Mouse (Mus musculus): ENCODE results near the gene Tmem14a. TPM values are rescaled to one million over a fixed set of nuclear protein-coding genes. Genes with fewer than 3 reads are reported as not detected.
A peak's percentile ranks its signal among the peaks of the same experiment; 100 is the strongest.
"Not testable (repeated sequence)": the region's sequence is repeated elsewhere in the genome, so short reads cannot be mapped to it uniquely, and the experiment has no call there.

Gene Tmem14a
- polyA plus RNA-seq (2012; rRNA removed), result 19.3 and 23.9 TPM in 2 replicates

DNA sequence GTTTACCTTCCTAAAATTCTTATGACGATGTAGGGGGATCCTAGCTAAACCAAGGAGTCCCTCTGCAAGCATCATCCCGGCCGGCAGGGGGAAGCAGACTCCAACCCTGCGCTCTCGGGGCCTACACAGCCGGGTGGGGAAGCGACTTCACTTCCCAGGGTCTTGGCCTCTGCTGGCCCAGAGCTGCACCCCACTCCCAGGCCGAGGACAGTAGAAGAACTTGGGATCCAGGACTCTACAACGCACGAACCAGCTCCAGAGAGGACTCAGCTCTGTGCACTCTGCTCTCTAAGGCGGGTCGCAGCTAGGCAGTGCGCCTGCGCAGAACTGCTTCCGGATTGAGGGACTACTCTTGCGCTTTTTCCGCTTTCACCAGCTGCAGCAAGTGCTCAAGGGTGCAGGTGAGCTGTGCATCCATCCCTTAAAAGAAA, at the start of gene Tmem14a:
Tmem14a (plus strand) TSS at position 87 of the 431 bp plus-strand sequence.
- peak; percentile 81 for DNase-seq (ENCODE audit: low spot score)

DNA sequence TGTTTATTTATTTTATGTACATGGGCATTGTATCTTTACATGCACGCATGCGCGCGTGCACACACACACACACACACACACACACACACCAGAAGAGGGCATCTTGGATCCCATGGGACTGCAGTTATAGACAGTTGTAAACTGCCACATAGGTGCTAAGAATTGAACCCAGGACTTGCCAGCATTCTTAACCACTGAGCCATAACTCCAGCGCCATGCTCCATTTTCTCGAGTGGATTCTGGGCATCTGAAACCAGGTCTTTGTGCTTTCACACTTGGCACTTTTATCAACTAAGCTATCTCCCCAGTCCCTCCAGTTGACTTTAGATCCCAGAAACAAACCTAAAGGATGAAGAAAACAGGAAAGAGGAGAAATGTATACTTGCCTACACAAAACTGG, 33.2 kb upstream of the Tmem14a start:
- no peak for DNase-seq (ENCODE audit: low spot score)

DNA sequence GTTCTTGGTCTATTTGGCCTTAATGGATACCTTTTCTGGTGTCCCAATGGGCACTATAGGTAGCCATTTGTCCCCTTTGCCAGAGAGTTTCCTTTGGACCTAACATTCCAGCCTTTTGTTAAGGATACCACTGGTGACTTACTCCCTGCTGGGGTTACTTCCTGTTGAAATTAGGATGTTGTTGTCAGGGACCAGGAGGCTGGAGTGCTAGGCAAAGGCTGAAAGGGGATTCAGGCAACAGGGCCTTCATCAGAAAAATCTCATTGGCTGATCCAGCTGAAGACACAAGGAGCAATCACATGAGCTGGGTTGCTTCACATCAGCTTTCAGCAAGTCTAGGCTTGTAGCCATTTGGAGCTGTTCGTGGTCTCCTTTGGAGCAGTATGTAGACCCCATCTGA, 12.1 kb upstream of the Tmem14a start:
- DNase-seq (ENCODE audit: low spot score), result no peak

DNA sequence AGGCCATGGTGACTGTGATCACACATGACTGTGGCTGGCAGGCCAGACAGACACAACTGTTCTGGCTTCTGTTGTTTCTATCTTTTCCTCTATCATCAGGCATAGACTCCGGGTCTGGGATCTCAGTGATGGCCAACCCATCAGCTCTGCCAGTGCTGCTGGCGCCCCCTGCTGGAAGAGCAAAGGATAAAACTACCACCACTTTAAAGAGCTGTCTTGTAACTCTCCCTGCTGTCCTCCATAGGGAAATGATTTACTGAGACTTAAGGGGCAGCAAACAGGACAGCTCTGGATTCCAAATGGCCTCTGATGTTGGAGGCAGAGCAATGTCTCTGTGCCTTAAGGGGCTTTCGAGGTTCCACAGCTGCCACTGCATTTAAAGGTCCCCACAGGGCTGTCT, 4.8 kb upstream of the Tmem14a start:
- DNase-seq (ENCODE audit: low spot score), result not testable (repeated sequence)

DNA sequence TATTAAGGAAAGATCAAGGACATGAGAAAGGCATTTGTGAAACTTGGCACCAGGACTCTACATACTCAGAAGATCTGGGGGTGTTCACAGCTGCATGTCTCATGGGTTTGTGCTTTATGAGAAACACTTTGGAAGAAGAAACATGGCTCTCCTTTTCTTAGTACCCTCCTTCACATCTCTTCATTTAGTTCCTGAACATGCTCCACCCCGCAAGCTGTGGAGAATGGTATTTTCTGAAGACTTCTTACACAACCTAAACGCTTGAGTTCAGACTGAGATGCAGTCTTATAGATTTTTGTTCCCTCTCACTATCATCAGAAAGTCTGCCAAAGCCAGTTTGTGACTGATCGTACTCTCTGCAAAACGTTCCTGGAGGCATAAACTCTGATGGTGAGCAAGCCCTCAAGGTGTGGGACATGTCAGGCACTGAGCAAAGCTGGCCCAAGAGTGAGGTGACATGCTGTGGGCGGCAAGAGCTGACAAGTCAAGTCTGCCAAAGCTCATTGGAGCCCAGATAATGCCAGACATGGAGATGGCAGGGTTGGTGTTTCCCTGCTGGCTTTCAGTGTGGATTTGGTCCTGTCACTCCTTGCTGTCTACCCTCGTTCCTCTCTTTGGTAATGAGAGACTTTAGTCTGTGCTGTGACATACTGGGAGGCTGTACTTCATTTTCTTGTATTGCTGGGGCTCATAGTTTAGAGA, 4.2 kb upstream of the Tmem14a start:
- not testable (repeated sequence) for DNase-seq (ENCODE audit: low spot score)

DNA sequence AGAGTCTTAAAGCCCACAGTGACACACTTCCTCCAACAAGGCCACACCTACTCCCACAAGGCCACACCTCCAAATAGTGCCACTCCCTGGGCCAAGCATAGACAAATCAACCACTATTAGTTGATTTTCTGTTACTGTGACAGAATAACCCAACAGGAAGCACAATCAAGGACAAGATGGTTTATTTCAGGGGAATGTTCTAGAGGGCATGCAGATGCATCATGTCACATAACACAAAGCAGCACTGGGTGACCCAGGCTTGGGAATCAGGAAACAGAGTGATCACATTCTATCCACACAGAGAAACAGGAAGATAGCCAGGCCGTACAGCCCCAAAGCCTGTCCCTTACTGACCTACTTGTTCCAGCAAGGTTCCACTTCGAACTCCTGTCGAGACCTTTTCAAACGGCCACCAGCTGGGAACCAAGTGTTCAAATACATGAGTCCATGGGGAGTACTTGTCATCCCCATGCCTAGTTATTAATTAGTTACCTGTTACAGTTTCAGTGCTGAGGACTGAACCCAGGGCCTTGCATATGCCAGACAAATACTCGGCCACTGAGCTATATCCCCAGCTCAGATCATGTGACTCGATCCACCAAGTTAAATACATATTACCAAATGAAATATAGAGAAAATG, 9.5 kb downstream of the Tmem14a start:
- no peak for DNase-seq (ENCODE audit: low spot score)

DNA sequence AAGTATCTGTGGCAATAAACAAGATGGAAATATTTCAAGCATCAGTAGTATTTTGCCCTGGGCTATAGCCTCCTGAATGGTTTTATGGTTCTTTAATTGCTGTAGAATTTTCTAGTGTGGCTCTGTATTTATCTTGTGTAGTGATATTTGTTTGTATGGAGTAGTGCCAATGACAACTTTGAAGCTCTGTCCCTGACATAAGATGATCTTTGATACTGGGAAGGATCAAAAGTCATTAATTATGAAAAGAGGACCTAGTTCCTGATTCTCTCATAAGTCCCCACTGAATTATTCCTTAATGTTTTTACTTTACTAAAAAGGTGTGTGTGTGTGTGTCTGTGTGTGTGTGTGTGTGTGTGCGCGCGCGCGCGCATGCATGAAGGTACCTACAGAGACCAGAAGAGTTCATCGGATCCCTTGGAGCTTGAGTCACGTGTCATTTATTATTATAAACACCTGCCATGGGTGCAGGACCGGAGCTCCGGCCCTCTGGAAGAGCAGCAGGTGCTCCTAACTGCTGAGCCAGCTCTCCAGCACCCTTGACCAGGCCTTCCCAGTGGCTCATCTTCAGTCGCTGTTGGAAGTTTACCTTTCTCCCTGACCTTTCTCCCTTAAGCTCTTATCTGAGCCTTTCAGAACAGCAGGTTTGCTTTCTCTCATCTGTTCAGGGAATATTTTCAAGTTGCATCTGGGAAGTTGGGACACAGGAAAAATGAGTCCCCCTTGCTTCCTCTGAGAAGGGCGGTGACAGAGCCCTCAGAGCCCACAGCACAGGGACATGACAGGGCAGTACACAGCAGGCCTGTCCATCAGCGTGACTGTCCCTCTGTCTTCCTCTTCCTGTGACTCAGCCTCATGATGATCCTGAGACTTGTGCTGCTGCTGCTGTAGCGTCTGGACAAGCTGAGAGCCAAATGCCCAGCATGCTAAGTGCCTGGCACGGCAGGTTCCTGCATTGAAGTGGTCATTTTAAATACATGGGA, 10.7 kb downstream of the Tmem14a start:
- DNase-seq (ENCODE audit: low spot score), result not testable (repeated sequence)

DNA sequence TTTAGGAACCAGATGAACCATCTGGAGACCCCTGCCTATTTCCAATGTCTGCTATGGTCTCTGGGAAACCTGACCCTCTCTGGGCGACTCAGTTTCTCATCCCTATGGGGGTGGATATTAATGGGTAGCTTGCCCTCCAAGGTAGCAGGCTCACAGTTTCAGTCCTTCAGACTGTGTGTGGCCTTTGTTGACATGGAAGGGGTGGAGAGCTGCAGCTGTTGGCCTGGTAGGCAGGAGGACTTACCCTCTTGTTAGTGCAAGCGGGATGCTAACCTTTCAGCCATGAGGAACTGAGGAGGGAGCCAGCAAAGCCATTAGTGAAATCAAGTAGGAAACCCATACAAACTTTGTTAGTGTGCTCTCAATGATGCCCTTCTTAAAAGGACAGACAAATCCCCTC, 12.0 kb downstream of the Tmem14a start:
- no peak for DNase-seq (ENCODE audit: low spot score)

DNA sequence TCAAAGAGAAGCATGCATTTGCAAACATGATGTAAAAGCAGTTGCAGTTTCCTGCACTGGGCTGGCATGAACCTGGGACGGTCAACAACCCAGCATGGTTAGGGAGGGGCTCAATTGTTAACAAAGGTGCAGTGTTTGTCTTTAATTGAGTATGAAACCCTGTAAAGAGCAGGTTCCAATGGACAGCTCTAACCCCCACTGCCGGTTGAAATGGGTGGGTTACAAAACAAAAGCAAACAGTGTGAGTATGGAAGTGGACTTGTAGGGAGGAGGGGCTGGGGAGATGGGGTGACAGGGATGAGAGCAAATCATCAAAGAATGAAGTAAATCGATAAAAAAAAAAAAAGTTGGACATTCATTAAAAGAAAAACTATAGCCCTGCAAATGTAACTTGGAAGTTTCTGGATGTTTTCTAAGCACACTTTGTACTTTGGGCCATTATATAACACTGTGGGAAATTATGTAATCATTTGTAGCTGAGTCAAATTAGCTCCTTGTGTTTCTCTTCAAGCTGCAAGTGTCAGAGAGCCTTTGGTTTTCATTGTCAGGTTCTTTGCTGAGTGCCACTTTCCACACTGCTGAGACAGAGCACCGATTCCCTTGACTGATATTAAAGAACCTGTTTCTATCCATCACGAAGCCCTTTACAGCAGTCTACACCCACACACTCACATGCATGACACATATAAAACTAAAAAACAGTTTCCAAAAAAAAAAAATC, 13.5 kb downstream of the Tmem14a start:
- DNase-seq (ENCODE audit: low spot score), result no peak

DNA sequence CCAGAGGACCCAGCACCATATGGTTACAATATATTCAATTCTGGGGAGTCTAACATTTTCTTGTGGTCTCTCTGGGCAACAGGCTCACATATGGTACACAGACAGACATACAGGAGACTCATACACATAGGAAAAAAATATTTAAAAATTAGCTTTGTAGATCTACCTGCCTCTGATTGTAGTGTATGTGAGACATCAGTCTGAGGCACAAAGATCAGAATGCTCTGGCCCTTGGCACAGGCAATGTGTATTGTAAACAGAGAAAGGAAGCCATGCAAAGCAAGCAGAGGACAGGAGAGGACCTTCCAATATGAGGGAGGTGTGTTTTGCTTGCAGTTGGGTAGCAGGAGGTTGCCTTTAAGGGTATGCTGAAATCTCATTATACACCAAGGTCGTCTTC, 14.1 kb downstream of the Tmem14a start:
- DNase-seq (ENCODE audit: low spot score), result no peak

DNA sequence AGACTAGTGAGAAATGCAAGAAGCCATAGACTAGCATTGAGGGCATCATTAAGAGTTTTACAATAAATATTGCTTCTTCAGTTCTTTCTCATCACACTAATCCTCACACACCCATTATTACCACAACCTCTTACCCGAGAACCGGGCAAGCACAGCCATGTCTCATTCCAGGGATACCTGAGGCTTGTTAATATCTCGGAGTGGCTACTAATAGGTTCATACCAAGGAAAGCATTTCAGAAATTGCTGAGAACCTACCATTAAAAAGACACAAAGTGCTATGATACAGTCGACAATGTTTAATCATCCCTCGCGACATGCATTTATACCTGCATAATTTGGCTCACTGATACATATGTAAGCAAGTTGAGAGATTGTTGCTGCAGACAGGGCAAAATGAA, 17.0 kb downstream of the Tmem14a start:
- DNase-seq (ENCODE audit: low spot score), result no peak

DNA sequence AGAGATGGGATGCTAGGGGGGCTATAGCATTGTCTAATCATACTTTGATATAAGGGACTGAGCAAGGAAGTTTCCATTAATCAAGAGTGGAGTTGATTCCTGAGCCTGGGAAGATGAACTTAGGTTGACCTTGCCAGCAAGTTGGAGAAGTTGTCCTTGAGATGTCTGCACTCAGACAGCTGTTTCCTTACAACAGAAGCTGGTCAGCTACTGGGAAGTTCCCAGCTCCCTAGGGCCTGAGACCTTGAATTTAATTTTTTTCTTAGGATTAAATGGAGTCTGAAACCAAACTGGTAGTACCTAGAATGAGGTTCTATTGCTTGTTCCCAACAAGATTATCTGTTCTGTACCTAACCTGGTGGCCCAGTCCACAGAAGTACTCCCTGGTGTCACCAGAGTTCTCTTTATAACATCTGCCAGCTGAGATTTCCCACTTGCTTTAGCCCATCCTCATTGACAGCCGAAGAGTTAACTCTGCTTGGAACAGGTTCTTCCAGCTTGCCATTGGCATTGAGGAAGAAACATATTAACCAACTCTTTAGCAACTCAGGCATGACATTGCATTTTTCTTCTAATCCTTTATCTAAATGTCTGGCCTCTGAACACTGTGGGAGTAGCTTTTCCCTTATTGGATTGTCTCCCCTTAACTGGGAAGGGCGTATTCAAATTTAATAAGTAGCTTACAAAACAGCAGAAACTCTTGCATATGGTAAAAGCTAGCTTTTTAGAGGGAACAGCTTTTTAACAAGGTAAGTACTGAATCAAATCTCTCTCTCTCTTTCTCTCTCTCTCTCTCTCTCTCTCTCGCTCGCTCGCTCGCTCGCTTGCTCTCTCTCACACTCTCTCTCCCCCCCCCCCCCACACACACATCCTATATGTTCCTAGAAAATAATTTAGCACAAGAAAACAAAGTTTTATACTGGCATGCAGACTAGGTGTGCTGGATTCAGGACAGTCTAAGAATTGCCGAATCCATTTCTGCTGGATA, 21.8 kb downstream of the Tmem14a start, which contains the start of gene Gsta3:
Gsta3 (plus strand) TSS at position 679 of the 988 bp plus-strand sequence.
- DNase-seq (ENCODE audit: low spot score), result no peak

DNA sequence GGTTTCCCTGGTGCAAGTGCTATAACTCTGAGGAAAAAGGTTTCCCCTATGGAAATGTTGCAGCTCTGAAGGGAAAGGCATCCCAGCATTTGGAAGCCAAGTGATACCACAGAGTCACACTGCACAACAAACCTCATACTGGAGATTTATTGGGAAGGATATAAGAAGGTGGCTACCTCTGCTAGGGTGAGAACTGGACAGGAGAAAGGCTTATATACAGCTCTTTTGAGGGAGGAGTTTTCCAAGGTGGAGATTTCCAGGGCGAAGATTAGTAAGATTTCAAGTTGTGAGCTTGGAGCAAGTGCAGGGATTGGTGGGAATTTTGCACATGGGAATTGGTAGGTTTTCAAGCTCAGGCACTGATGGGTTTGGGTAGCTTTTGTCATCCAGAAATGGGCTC, 22.7 kb downstream of the Tmem14a start:
- no peak for DNase-seq (ENCODE audit: low spot score)

DNA sequence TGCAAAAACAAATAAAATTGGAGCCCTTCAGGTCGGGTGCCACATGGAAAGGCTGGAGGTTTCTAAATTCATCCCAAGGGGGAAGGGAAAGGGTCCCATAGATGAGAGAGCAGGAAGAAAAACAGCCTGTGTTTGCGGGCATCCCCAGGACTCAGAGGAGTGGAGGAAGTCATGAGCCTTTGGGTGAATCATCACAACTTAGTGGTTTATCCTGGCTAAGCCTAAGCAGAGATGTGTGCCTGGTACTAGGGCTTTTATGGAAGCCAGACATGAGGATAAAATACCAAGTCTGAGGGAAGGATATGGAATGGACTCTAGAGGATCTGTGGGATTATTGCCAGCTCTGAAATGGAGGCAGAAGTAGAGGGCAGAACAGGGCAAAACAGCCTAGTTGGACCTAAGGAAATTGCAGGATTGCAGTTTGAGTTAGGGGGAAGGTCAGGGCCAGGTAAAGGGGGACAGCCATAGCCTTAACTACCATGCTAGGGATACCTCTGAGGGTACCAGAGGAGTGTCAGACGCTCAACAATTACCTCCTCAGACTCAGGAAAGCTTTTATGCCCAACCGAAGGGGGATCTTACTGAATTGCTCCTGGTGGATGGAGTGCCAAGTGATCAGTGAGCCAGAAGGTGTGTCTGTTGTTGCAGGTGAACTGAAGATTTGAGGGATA, 26.1 kb downstream of the Tmem14a start:
- no peak for DNase-seq (ENCODE audit: low spot score)

DNA sequence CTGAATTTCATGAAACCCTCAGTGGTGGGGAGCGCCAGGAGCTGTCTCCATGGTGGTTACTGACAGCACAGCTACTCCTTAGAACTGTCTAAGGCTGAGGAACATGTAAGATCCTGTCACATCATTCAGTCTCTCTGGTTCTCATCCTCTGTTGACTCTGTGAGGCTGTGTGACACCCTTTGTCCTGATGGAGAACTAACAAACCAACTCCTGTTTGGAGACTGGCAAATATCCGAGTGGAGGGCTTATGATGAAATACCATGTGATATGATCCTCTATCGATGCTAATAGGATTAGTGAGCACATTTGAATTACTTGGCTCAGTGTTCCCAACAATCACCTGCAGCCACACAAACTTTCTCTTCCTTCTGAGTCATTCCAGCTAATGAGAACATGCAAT, 27.8 kb downstream of the Tmem14a start:
- no peak for DNase-seq (ENCODE audit: low spot score)

DNA sequence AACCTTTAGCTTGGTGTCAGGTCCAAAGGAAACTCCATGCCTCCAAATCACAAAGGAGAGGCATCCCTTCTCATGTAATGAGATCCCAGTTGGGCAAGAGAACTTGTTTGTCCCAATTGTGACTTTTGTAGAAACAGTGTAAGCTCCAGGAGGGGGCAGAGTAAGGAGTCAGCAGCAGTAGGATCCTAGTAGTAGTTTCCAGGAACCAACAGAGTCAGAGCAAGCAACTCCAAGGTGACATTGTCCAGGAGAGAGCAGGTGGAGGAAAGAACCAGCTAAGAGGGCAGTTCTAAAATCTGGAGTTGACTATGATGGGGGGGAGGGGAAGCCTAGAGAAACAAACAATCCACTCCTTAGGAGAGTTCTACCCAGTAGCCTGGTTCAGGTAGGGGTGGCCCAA, 29.5 kb downstream of the Tmem14a start:
- DNase-seq (ENCODE audit: low spot score), result no peak

DNA sequence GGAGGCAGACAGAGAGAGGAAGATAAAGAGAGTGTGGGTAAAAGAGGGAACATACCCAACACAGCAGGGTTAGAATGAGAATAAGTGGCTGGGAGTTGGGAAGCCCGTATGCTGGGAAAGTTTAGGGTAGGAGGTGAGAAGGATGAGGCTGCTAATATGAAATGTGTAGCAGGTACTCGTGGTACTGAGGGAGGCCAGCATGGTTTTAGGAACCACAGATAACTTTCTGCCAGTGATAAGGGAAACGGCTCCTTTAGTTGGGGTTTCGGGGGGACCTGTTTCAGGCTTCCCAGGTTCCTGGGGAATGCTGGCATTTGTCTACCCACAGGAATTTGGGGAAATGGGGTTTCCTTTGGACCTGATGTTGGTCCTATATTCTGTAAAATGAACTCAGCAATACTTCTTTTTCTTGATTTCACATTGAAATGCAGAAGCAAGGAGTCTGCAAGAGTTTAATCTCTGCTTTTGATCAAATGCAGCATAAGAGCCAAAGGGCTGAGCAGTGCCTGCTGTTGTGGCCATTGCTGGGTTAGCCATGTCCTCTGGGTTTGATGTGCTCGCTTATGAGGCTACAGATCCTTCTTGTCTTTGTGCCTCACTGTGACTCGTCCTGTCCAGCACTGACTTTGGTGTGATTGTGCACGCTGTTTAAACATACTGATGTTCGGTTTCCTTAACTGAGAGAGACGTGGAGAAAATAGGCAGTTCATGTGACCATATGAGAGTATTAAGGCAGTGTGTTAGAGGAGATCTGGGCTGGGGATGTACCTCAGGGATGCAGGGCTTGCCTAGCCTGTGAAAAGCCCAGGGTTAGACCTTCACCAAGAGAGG, 30.4 kb downstream of the Tmem14a start:
- DNase-seq (ENCODE audit: low spot score), result no peak

DNA sequence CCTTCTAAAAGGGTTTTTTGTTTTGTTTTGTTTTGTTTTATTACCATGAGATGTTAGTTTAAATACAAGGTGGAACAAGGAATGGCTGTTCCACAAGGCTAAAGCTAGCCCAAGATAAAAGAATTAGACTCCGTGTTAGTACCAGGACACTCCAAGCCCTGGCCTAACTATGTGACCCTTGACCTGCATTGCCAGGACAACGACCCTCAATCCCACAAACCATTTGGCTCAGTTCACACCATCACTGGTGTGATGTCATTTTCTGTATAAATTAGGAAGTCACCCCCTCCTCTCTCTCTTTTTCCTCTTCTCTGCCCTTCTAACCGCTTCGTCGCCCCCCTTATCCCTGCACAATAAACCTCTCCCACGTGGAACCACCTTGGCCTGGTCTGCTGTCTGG, 33.3 kb downstream of the Tmem14a start:
- DNase-seq (ENCODE audit: low spot score), result no peak

Data from urinary bladder, adult 2 months (tissue).